Mouse (Mus musculus): ENCODE results near the gene Mcm3ap. TPM values are rescaled to one million over a fixed set of nuclear protein-coding genes. Genes with fewer than 3 reads are reported as not detected.

Gene Mcm3ap
- total and polyA plus RNA-seq, 2 experiments from 2014 or later, result 35.6 to 66.4 TPM

GRCm38 (mm10) chr10:76461255-76461654, 7.5 kb upstream of the Mcm3ap start:
- no peak for ATAC-seq (ENCODE audit: low FRiP score)
- H3K36me3 ChIP-seq (ENCODE audit: insufficient read depth, low read length), result peaks cover 7% of the 10 kb centered on the region
- H3K27me3 ChIP-seq (ENCODE audit: insufficient read depth, low read length), result no peaks in the 10 kb centered on the region
- 92% methylated on average over 1 of the region's 1 CpGs for WGBS
- no peak for DNase-seq (ENCODE audit: low spot score)
- no peaks in the 10 kb centered on the region for H3K4me1 ChIP-seq (ENCODE audit: insufficient read depth, low read length)
- no peak overlapping the region for H3K9ac ChIP-seq (replicated peaks; ENCODE audit: low read length, poor library complexity, severe bottlenecking)
- no peak overlapping the region for H3K4me3 ChIP-seq (ENCODE audit: low read depth, low read length)
- H3K4me2 ChIP-seq (ENCODE audit: low read depth, low read length, poor library complexity, severe bottlenecking), result no peak overlapping the region
- H3K27ac ChIP-seq (ENCODE audit: low read depth, low read length), result no peak overlapping the region
- H3K9me3 ChIP-seq (ENCODE audit: low read length), result no peaks in the 10 kb centered on the region
- no peak for TF ChIP-seq CTCF (IDR thresholded peaks at IDR 0.05)

- 92% methylated on average over 7 of the region's 7 CpGs for whole genome bisulfite sequencing
Observed at GRCm38 (mm10) chr10:76462312-76462711, 6.4 kb upstream of the Mcm3ap start.

GRCm38 (mm10) chr10:76462721-76463120, 6.0 kb upstream of the Mcm3ap start:
- no peak overlapping the region for H3K4me3 ChIP-seq (ENCODE audit: low read depth, low read length)
- peaks cover 2% of the 10 kb centered on the region; the same call in 1 of the 2 replicates for H3K4me1 ChIP-seq (ENCODE audit: insufficient read depth, low read length)
- H3K9ac ChIP-seq (replicated peaks; ENCODE audit: low read length, poor library complexity, severe bottlenecking), result no peak overlapping the region
- H3K27me3 ChIP-seq (ENCODE audit: insufficient read depth, low read length), result no peaks in the 10 kb centered on the region
- no peak overlapping the region for H3K4me2 ChIP-seq (ENCODE audit: low read depth, low read length, poor library complexity, severe bottlenecking)
- no peak overlapping the region for H3K27ac ChIP-seq (ENCODE audit: low read depth, low read length)
- H3K36me3 ChIP-seq (ENCODE audit: insufficient read depth, low read length), result peaks cover 7% of the 10 kb centered on the region
- DNase-seq (ENCODE audit: low spot score) (no peak), ATAC-seq (ENCODE audit: low FRiP score) (no peak)
- TF ChIP-seq CTCF (IDR thresholded peaks at IDR 0.05), result no peak
- WGBS, result 96% methylated on average over 6 of the region's 6 CpGs
- no peaks in the 10 kb centered on the region for H3K9me3 ChIP-seq (ENCODE audit: low read length)

More at GRCm38 (mm10) chr10:76462312-76462711, 6.4 kb upstream of the Mcm3ap start:
- H3K4me1 ChIP-seq (ENCODE audit: insufficient read depth, low read length), result no peaks in the 10 kb centered on the region
- H3K27ac ChIP-seq (ENCODE audit: low read depth, low read length), result no peak overlapping the region
- H3K27me3 ChIP-seq (ENCODE audit: insufficient read depth, low read length), result no peaks in the 10 kb centered on the region
- H3K9ac ChIP-seq (replicated peaks; ENCODE audit: low read length, poor library complexity, severe bottlenecking), result no peak overlapping the region
- H3K36me3 ChIP-seq (ENCODE audit: insufficient read depth, low read length), result peaks cover 7% of the 10 kb centered on the region
- DNase-seq (ENCODE audit: low spot score) (no peak), ATAC-seq (ENCODE audit: low FRiP score) (no peak)
- H3K4me2 ChIP-seq (ENCODE audit: low read depth, low read length, poor library complexity, severe bottlenecking), result no peak overlapping the region
- H3K4me3 ChIP-seq (ENCODE audit: low read depth, low read length), result no peak overlapping the region
- TF ChIP-seq CTCF (IDR thresholded peaks at IDR 0.05), result no peak
- no peaks in the 10 kb centered on the region for H3K9me3 ChIP-seq (ENCODE audit: low read length)

- WGBS, result 94% methylated on average over 5 of the region's 5 CpGs
- DNase-seq (ENCODE audit: low spot score) (no peak), ATAC-seq (ENCODE audit: low FRiP score) (no peak)
- no peak for TF ChIP-seq CTCF (IDR thresholded peaks at IDR 0.05)
- Histone ChIP-seq H3K4me2 (ENCODE audit: low read depth, low read length, poor library complexity, severe bottlenecking) (no peak overlapping the region), H3K9ac (replicated peaks; ENCODE audit: low read length, poor library complexity, severe bottlenecking) (no peak overlapping the region), H3K4me3 (ENCODE audit: low read depth, low read length) (no peak overlapping the region), H3K27ac (ENCODE audit: low read depth, low read length) (no peak overlapping the region), H3K36me3 (ENCODE audit: insufficient read depth, low read length) (peaks cover 51% of the 10 kb centered on the region), H3K9me3 (ENCODE audit: low read length) (no peaks in the 10 kb centered on the region), H3K4me1 (ENCODE audit: insufficient read depth, low read length) (no peaks in the 10 kb centered on the region), H3K27me3 (ENCODE audit: insufficient read depth, low read length) (no peaks in the 10 kb centered on the region)
Observed at GRCm38 (mm10) chr10:76473759-76474158, 5.0 kb downstream of the Mcm3ap start.

GRCm38 (mm10) chr10:76480851-76481250, 12.1 kb downstream of the Mcm3ap start:
- 96% methylated on average over 12 of the region's 13 CpGs for WGBS
- Histone ChIP-seq H3K9ac (replicated peaks; ENCODE audit: low read length, poor library complexity, severe bottlenecking) (no peak overlapping the region), H3K4me3 (ENCODE audit: low read depth, low read length) (no peak overlapping the region), H3K36me3 (ENCODE audit: insufficient read depth, low read length) (peaks cover 72% of the 10 kb centered on the region), H3K4me2 (ENCODE audit: low read depth, low read length, poor library complexity, severe bottlenecking) (no peak overlapping the region), H3K9me3 (ENCODE audit: low read length) (no peaks in the 10 kb centered on the region), H3K27ac (ENCODE audit: low read depth, low read length) (no peak overlapping the region), H3K4me1 (ENCODE audit: insufficient read depth, low read length) (no peaks in the 10 kb centered on the region), H3K27me3 (ENCODE audit: insufficient read depth, low read length) (no peaks in the 10 kb centered on the region)
- DNase-seq (ENCODE audit: low spot score), result no peak
- TF ChIP-seq CTCF (IDR thresholded peaks at IDR 0.05), result no peak
- no peak for ATAC-seq (ENCODE audit: low FRiP score)

- H3K4me3 ChIP-seq (ENCODE audit: low read depth, low read length), result no peak overlapping the region
- no peak overlapping the region for H3K27ac ChIP-seq (ENCODE audit: low read depth, low read length)
- H3K27me3 ChIP-seq (ENCODE audit: insufficient read depth, low read length), result no peaks in the 10 kb centered on the region
- no peaks in the 10 kb centered on the region for H3K9me3 ChIP-seq (ENCODE audit: low read length)
- TF ChIP-seq CTCF (IDR thresholded peaks at IDR 0.05), result no peak
- peaks cover 77% of the 10 kb centered on the region for H3K36me3 ChIP-seq (ENCODE audit: insufficient read depth, low read length)
- no peaks in the 10 kb centered on the region for H3K4me1 ChIP-seq (ENCODE audit: insufficient read depth, low read length)
- H3K9ac ChIP-seq (replicated peaks; ENCODE audit: low read length, poor library complexity, severe bottlenecking), result no peak overlapping the region
- DNase-seq (ENCODE audit: low spot score), result no peak
- H3K4me2 ChIP-seq (ENCODE audit: low read depth, low read length, poor library complexity, severe bottlenecking), result no peak overlapping the region
- 97% methylated on average over 6 of the region's 6 CpGs for WGBS
- ATAC-seq (ENCODE audit: low FRiP score), result no peak
Observed at GRCm38 (mm10) chr10:76481480-76481879, 12.8 kb downstream of the Mcm3ap start.

Measured in midbrain, postnatal 0 days (tissue).